Mouse (Mus musculus): ENCODE measurements around the gene Notch1. TPM values are rescaled to one million over a fixed set of nuclear protein-coding genes. Genes with fewer than 3 reads are reported as not detected.
A peak's percentile ranks its signal among the peaks of the same experiment; 100 is the strongest.

The Notch1 gene
- polyA plus RNA-seq, 1 experiment from 2014 or later, result 20.8 TPM

DNA sequence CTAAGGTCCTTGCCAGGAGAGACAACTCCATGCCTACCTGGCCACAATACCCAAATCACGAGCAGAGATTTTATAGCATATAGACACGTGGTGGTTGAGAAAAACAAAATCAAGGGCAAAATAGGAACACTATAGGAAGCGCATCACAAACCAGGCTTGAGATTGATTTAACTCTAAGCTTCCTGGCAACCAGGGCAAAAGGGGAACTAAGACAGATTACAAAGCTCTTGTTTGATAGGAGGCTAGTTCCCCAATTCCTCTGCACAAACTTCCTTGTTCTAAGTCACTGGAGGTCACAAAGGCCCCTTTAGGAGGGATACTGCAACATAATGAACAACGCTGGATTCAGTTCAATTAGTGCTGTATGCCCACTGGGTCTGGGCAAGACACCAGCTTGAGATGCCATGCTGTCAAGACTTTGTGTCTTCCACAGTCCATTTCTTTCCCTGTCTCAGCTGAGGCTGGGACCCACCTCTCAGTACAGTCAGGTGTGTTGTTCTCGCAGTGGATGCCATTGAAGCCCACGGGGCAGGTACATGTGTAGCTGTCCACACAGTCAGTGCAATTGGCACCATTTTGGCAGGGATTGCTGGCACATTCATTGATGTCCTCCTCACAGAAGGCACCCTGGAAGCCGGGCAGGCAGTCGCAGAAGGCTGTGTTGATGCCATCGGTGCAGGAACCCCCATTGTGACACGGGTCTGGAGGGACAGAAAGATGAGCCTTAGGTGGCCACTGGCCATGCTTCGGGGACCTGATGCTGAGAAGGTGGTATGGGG lies 44.0 kb downstream of the Notch1 start:
- Histone ChIP-seq H3K4me2 (ENCODE audit: low read depth, low read length) (no peak overlapping the region), H3K27ac (ENCODE audit: low read depth, low read length) (no peak overlapping the region), H3K4me3 (ENCODE audit: low read depth, low read length) (no peak overlapping the region), H3K4me1 (ENCODE audit: control insufficient read depth, insufficient read depth, low read length) (peaks cover 6% of the 10 kb centered on the region; the same call in 1 of the 2 replicates), H3K27me3 (ENCODE audit: control insufficient read depth, insufficient read depth, low read length) (no peaks in the 10 kb centered on the region), H3K36me3 (ENCODE audit: control insufficient read depth, insufficient read depth, low read length) (peaks cover 20% of the 10 kb centered on the region), H3K9ac (replicated peaks; ENCODE audit: low read depth, low read length) (no peak overlapping the region), H3K9me3 (ENCODE audit: control insufficient read depth, low read length) (no peaks in the 10 kb centered on the region)
- WGBS, result 84% methylated on average over 11 of the region's 11 CpGs
- no peak for ATAC-seq (ENCODE audit: low read depth)

DNA sequence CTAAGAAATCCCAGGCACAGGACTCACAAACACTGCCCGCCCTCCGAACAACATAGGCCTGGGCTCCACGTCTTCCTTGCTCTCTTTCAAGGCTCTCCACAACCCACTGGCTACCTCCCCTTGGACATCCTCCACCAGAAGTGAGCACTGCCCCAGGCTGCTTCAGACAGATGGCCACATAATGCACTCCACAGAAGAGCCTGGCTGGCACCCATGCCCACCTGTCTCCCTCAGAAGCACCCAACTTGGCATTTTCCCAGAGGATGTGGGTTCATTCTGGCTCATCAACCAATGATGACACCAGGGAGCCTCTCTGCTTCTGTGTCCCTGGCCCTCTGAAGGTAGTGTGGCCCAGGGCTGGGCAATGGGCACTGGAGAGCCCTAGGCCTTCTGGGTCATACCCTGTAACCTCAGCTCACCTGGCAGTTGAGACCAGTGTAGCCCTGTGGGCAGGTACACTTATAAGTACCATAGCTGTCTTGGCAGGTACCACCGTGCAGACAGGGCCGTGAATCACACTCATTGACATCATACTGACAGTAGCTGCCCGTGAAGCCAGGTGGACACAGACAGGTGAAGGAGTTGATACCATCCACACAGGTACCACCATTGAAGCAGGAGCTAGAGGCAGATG lies 44.7 kb downstream of the Notch1 start:
- Histone ChIP-seq H3K36me3 (ENCODE audit: control insufficient read depth, insufficient read depth, low read length) (peaks cover 20% of the 10 kb centered on the region), H3K9ac (replicated peaks; ENCODE audit: low read depth, low read length) (no peak overlapping the region), H3K4me3 (ENCODE audit: low read depth, low read length) (no peak overlapping the region), H3K4me2 (ENCODE audit: low read depth, low read length) (no peak overlapping the region), H3K27me3 (ENCODE audit: control insufficient read depth, insufficient read depth, low read length) (no peaks in the 10 kb centered on the region), H3K9me3 (ENCODE audit: control insufficient read depth, low read length) (no peaks in the 10 kb centered on the region), H3K27ac (ENCODE audit: low read depth, low read length) (no peak overlapping the region), H3K4me1 (ENCODE audit: control insufficient read depth, insufficient read depth, low read length) (peaks cover 6% of the 10 kb centered on the region; the same call in 1 of the 2 replicates)
- 90% methylated on average over 6 of the region's 6 CpGs for WGBS
- ATAC-seq (ENCODE audit: low read depth), result no peak

DNA sequence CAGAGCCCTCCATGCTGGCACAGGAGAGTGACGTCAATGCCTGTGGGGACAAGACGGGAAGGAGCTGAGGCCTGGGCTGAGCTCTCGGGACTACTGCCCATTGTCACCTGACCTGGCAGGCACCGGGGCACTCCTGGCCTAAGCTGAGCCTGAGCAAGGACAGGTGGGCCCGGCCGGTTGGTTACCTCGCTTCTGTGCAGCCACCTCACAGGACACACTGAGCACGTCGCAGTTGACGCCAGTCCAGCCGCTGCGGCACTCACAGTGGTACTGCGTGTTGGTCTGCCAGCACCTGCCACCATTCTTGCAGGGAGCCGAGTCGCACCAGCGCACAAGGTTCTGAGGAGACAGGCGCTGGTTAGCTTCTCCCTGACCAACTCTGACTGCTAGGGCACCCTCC lies 45.5 kb downstream of the Notch1 start:
- H3K27ac ChIP-seq (ENCODE audit: low read depth, low read length), result no peak overlapping the region
- H3K36me3 ChIP-seq (ENCODE audit: control insufficient read depth, insufficient read depth, low read length), result peaks cover 17% of the 10 kb centered on the region; the same call in 1 of the 2 replicates
- 90% methylated on average over 17 of the region's 17 CpGs for WGBS
- no peak overlapping the region for H3K4me2 ChIP-seq (ENCODE audit: low read depth, low read length)
- no peak overlapping the region for H3K9ac ChIP-seq (replicated peaks; ENCODE audit: low read depth, low read length)
- H3K27me3 ChIP-seq (ENCODE audit: control insufficient read depth, insufficient read depth, low read length), result no peaks in the 10 kb centered on the region
- H3K9me3 ChIP-seq (ENCODE audit: control insufficient read depth, low read length), result no peaks in the 10 kb centered on the region
- ATAC-seq (ENCODE audit: low read depth), result no peak
- no peak overlapping the region for H3K4me3 ChIP-seq (ENCODE audit: low read depth, low read length)
- peaks cover 5% of the 10 kb centered on the region; the same call in 1 of the 2 replicates for H3K4me1 ChIP-seq (ENCODE audit: control insufficient read depth, insufficient read depth, low read length)

DNA sequence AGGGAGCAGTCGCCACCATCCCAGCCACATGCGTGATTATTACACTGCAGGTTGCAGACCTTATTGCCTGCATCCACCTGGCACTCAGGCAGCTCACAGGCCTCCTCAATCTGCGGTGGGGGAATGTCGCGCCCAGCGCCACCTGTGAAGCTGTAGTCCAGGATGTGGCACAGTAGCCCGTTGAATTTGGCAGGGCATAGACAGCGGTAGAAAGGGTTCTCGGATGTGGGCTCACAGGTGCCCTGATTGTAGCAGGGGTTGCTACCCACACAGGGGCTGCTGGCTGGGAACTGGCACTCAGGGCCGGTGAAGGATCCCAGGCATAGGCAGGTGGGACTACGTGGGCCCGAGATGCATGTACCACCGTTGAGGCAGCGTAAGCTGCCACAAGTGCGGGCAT lies 48.1 kb downstream of the Notch1 start:
- Histone ChIP-seq H3K27ac (ENCODE audit: low read depth, low read length) (no peak overlapping the region), H3K36me3 (ENCODE audit: control insufficient read depth, insufficient read depth, low read length) (peaks cover 23% of the 10 kb centered on the region; the same call in 1 of the 2 replicates), H3K4me1 (ENCODE audit: control insufficient read depth, insufficient read depth, low read length) (no peaks in the 10 kb centered on the region), H3K9ac (replicated peaks; ENCODE audit: low read depth, low read length) (no peak overlapping the region), H3K9me3 (ENCODE audit: control insufficient read depth, low read length) (no peaks in the 10 kb centered on the region), H3K4me3 (ENCODE audit: low read depth, low read length) (no peak overlapping the region), H3K4me2 (ENCODE audit: low read depth, low read length) (no peak overlapping the region), H3K27me3 (ENCODE audit: control insufficient read depth, insufficient read depth, low read length) (no peaks in the 10 kb centered on the region)
- ATAC-seq (ENCODE audit: low read depth), result no peak
- 95% methylated on average over 15 of the region's 15 CpGs for WGBS

DNA sequence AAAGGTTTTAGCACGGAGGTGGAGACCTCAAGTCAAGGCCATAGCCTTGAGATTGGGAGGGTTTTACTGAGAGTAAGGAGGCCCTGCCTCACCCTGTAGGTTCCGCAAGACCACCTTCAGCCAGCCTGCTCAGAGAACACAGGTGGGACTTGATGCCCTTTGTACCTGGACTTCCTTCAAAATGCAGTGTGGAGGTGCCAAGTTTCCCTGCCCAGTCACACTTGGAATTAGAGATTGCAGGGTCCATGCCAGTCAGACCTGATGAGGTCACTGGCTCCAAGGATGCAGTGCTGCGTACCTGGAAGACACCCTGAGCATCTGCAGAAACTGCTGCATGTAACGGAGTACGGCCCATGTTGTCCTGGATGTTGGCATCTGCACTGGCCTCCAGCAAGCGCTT lies 53.1 kb downstream of the Notch1 start:
- Histone ChIP-seq H3K4me3 (ENCODE audit: low read depth, low read length) (no peak overlapping the region), H3K36me3 (ENCODE audit: control insufficient read depth, insufficient read depth, low read length) (peaks cover 23% of the 10 kb centered on the region), H3K9ac (replicated peaks; ENCODE audit: low read depth, low read length) (no peak overlapping the region), H3K4me1 (ENCODE audit: control insufficient read depth, insufficient read depth, low read length) (no peaks in the 10 kb centered on the region), H3K27ac (ENCODE audit: low read depth, low read length) (no peak overlapping the region), H3K9me3 (ENCODE audit: control insufficient read depth, low read length) (no peaks in the 10 kb centered on the region), H3K27me3 (ENCODE audit: control insufficient read depth, insufficient read depth, low read length) (no peaks in the 10 kb centered on the region), H3K4me2 (ENCODE audit: low read depth, low read length) (no peak overlapping the region)
- ATAC-seq (ENCODE audit: low read depth), result no peak
- 97% methylated on average over 6 of the region's 6 CpGs for WGBS

DNA sequence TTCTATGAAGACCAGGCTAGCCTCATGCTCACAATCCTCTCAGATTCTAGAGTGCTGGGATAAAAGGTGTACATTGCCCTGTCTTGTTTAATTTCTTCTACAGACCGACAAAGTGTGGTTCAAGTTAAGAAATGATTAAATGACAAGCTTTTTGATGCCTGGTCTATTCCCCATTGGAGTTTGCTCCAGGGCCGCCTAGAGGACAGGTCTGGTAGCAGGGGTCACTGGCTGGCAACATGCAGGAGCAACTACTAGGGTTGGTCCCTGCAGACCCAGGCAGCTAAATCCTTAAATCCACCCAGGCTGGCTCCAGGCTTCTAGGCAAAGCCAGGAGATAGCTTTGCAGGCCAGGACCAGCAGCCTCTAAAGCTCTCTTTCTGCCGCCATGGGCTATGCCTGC lies 53.5 kb downstream of the Notch1 start:
- 88% methylated on average over 3 of the region's 3 CpGs for WGBS

DNA sequence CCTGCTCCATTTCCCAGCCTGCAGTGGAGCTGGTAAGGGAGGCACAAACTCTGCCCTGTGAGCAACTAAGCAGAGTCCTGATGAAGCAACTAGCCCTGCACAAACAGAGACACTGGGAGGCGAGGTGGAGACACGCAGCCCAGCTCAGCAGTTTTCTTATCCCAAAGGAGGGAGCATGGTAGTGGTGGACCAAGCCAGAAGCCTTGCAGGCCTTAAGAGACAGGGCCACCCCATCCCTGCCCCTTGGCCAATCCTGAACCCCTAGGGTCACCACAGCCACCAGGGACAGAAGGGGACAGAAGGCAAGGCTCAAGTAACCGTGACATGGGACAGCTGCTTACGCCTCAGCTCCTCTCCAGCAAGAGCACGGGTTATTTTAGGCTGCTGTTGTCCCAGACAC lies 54.8 kb downstream of the Notch1 start:
- H3K9ac ChIP-seq (replicated peaks; ENCODE audit: low read depth, low read length), result no peak overlapping the region
- 95% methylated on average over 5 of the region's 5 CpGs for WGBS
- no peak for ATAC-seq (ENCODE audit: low read depth)
- H3K9me3 ChIP-seq (ENCODE audit: control insufficient read depth, low read length), result no peaks in the 10 kb centered on the region
- no peaks in the 10 kb centered on the region for H3K4me1 ChIP-seq (ENCODE audit: control insufficient read depth, insufficient read depth, low read length)
- H3K36me3 ChIP-seq (ENCODE audit: control insufficient read depth, insufficient read depth, low read length), result peaks cover 23% of the 10 kb centered on the region
- no peak overlapping the region for H3K4me2 ChIP-seq (ENCODE audit: low read depth, low read length)
- H3K4me3 ChIP-seq (ENCODE audit: low read depth, low read length), result no peak overlapping the region
- no peak overlapping the region for H3K27ac ChIP-seq (ENCODE audit: low read depth, low read length)
- H3K27me3 ChIP-seq (ENCODE audit: control insufficient read depth, insufficient read depth, low read length), result no peaks in the 10 kb centered on the region

More for the DNA sequence above, 53.5 kb downstream of the Notch1 start:
- H3K4me1 ChIP-seq (ENCODE audit: control insufficient read depth, insufficient read depth, low read length), result no peaks in the 10 kb centered on the region
- ATAC-seq (ENCODE audit: low read depth), result no peak
- no peak overlapping the region for H3K9ac ChIP-seq (replicated peaks; ENCODE audit: low read depth, low read length)
- no peak overlapping the region for H3K27ac ChIP-seq (ENCODE audit: low read depth, low read length)
- no peaks in the 10 kb centered on the region for H3K27me3 ChIP-seq (ENCODE audit: control insufficient read depth, insufficient read depth, low read length)
- no peak overlapping the region for H3K4me3 ChIP-seq (ENCODE audit: low read depth, low read length)
- H3K4me2 ChIP-seq (ENCODE audit: low read depth, low read length), result no peak overlapping the region
- H3K9me3 ChIP-seq (ENCODE audit: control insufficient read depth, low read length), result no peaks in the 10 kb centered on the region
- peaks cover 23% of the 10 kb centered on the region for H3K36me3 ChIP-seq (ENCODE audit: control insufficient read depth, insufficient read depth, low read length)

DNA sequence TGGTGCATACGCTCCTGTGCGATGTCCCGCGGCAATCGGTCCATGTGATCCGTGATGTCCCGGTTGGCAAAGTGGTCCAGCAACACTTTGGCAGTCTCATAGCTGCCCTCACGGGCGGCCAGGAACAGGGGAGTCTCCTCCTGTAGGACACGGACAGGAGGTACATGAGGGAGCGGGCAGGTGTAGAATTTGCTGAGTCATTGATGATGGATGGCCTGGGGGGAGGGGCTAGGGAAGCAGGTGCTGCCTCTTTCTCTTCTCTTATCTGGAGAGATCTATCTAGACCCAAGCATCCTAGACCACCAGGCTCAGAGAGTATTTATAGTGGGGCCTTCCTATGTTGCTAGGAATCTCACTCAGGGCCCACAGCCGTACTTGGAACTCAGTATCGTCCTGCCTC lies 55.6 kb downstream of the Notch1 start:
- Histone ChIP-seq H3K4me1 (ENCODE audit: control insufficient read depth, insufficient read depth, low read length) (no peaks in the 10 kb centered on the region), H3K27ac (ENCODE audit: low read depth, low read length) (no peak overlapping the region), H3K27me3 (ENCODE audit: control insufficient read depth, insufficient read depth, low read length) (no peaks in the 10 kb centered on the region), H3K4me3 (ENCODE audit: low read depth, low read length) (no peak overlapping the region), H3K36me3 (ENCODE audit: control insufficient read depth, insufficient read depth, low read length) (peaks cover 23% of the 10 kb centered on the region), H3K9ac (replicated peaks; ENCODE audit: low read depth, low read length) (no peak overlapping the region), H3K4me2 (ENCODE audit: low read depth, low read length) (no peak overlapping the region), H3K9me3 (ENCODE audit: control insufficient read depth, low read length) (no peaks in the 10 kb centered on the region)
- WGBS, result 90% methylated on average over 13 of the region's 13 CpGs
- ATAC-seq (ENCODE audit: low read depth), result no peak

DNA sequence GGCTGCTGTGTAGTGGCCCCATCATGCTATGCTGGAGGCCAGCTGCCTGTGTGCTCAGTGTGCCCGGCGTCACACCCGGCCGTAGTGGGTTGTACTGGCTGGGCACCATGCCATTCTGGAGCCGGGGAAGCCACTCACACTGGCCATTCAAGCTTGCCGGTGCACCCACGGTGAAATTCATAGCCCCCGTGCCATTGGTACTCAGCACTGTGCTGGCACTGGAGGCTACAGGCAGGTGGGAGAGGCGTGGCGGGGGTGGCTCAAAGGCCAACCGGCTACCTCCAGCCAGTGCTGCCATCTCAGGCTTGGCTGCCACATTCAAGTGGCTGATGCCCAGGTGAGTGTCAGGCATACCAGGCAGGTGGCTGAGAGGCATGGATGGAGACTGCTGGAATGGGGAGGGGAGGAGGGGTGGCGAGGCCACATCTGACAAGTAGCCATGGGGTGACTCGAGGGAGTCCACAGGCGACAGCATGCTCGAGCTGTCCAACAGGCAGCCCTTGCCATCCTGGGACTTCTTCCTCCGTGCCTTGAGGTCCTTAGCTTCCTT lies 56.3 kb downstream of the Notch1 start:
- no peak overlapping the region for H3K4me2 ChIP-seq (ENCODE audit: low read depth, low read length)
- peaks cover 23% of the 10 kb centered on the region for H3K36me3 ChIP-seq (ENCODE audit: control insufficient read depth, insufficient read depth, low read length)
- ATAC-seq (ENCODE audit: low read depth), result 0 out of 2 replicates have a peak, but pooled peaks have one; percentile 36
- 0 out of 2 replicates have a peak overlapping the region, but pooled peaks have one; percentile 3 for H3K9ac ChIP-seq (replicated peaks; ENCODE audit: low read depth, low read length)
- H3K9me3 ChIP-seq (ENCODE audit: control insufficient read depth, low read length), result no peaks in the 10 kb centered on the region
- 84% methylated on average over 16 of the region's 16 CpGs for WGBS
- no peaks in the 10 kb centered on the region for H3K27me3 ChIP-seq (ENCODE audit: control insufficient read depth, insufficient read depth, low read length)
- H3K4me3 ChIP-seq (ENCODE audit: low read depth, low read length), result no peak overlapping the region
- no peaks in the 10 kb centered on the region for H3K4me1 ChIP-seq (ENCODE audit: control insufficient read depth, insufficient read depth, low read length)
- H3K27ac ChIP-seq (ENCODE audit: low read depth, low read length), result no peak overlapping the region
